Mouse (Mus musculus) spleen, adult 2 months (tissue): ENCODE measurements at regions not wholly inside any gene's neighbourhood (a gene's known extent, or its start where the extent isn't known, plus 50 kb on each side); places are given as distances from the start of the nearest gene placed in this dataset.
"Not testable (repeated sequence)": the region's sequence is repeated elsewhere in the genome, so short reads cannot be mapped to it uniquely, and the experiment has no call there.

Source experiments
- CTCF ChIP-seq: fragments of 200-500 bp; IDR thresholded peaks from 2 replicates; pipeline ENCODE4 v1.5.1; 2011; ENCODE audit warnings: mild to moderate bottlenecking, inconsistent platforms; ENCODE audit not compliant: insufficient read depth, insufficient read length, insufficient replicate concordance; ENCODE audit errors: extremely low read depth
- POLR2A ChIP-seq: fragments of 200-500 bp; IDR thresholded peaks from 2 replicates; pipeline ENCODE4 v1.6.1; 2011; ENCODE audit warnings: low read depth, low read length, inconsistent platforms

GRCm38 (mm10) chr12:115803675-115804074 is 243.8 kb upstream of the Zfp386 start:
- TF ChIP-seq CTCF, POLR2A: not testable (repeated sequence)
